Mouse (Mus musculus) NIH3T3 (cell line): ENCODE measurements around the gene Sult3a2.
"Not testable (repeated sequence)": the region's sequence is repeated elsewhere in the genome, so short reads cannot be mapped to it uniquely, and the experiment has no call there.

Source experiments
- DNase-seq: peaks from one replicate; pipeline ENCODE4 v3.0.0-alpha.2; 2012; ENCODE audit warnings: low read depth

Sult3a2 gene

GRCm38 (mm10) chr10:33786604-33787003, at the start of gene Sult3a2:
Gene Sult3a2 (minus strand): TSS chr10:33786704.
- no peak for DNase-seq

GRCm38 (mm10) chr10:33820892-33821291, 34.4 kb upstream of the Sult3a2 start:
- no peak for DNase-seq

GRCm38 (mm10) chr10:33816923-33817322, 30.4 kb upstream of the Sult3a2 start:
- no peak for DNase-seq

- no peak for DNase-seq
Observed at GRCm38 (mm10) chr10:33814266-33814665, 27.8 kb upstream of the Sult3a2 start.

GRCm38 (mm10) chr10:33811807-33812206, 25.3 kb upstream of the Sult3a2 start:
- no peak for DNase-seq

- not testable (repeated sequence) for DNase-seq
Observed at GRCm38 (mm10) chr10:33797221-33797949, 10.9 kb upstream of the Sult3a2 start.

- DNase-seq = not testable (repeated sequence)
Observed at GRCm38 (mm10) chr10:33796269-33796915, 9.9 kb upstream of the Sult3a2 start.

GRCm38 (mm10) chr10:33792166-33792565, 5.7 kb upstream of the Sult3a2 start:
- not testable (repeated sequence) for DNase-seq

- DNase-seq = no peak
Observed at GRCm38 (mm10) chr10:33787541-33787940, 1.0 kb upstream of the Sult3a2 start.

- DNase-seq = not testable (repeated sequence)
Observed at GRCm38 (mm10) chr10:33735251-33735650, 51.3 kb downstream of the Sult3a2 start.

GRCm38 (mm10) chr10:33733241-33733640, 53.3 kb downstream of the Sult3a2 start:
- no peak for DNase-seq

- no peak for DNase-seq
Observed at GRCm38 (mm10) chr10:33732409-33733185, 53.9 kb downstream of the Sult3a2 start.

GRCm38 (mm10) chr10:33723764-33724163, 62.7 kb downstream of the Sult3a2 start:
- DNase-seq = no peak

GRCm38 (mm10) chr10:33721827-33722438, 64.6 kb downstream of the Sult3a2 start:
- DNase-seq = no peak
